Mouse (Mus musculus) liver, adult 2 months (tissue): Measurements from ENCODE around the gene Med26.

Experiments used
- CTCF ChIP-seq: fragments of 200-500 bp; IDR thresholded peaks from 2 replicates; pipeline ENCODE4 v1.5.1; 2011; ENCODE audit warnings: low read depth, low read length, control low read depth
- POLR2A ChIP-seq: fragments of 200-500 bp; IDR thresholded peaks from 2 replicates; pipeline ENCODE4 v1.6.1; 2011; ENCODE audit warnings: low read length, control low read depth; ENCODE audit not compliant: insufficient read depth; ENCODE audit errors: extremely low read depth

GRCm38 (mm10) chr8:72549314-72549892, 1.3 kb upstream of the Med26 start:
- no peak for TF ChIP-seq POLR2A
- no peak for TF ChIP-seq CTCF
